Mouse (Mus musculus) adrenal gland, postnatal 10 days (tissue): ENCODE results near the gene Esp15. TPM values are rescaled to one million over a fixed set of nuclear protein-coding genes. Genes with fewer than 3 reads are reported as not detected.
"Not testable (repeated sequence)": the region's sequence is repeated elsewhere in the genome, so short reads cannot be mapped to it uniquely, and the experiment has no call there.

ENCODE experiments used
- DNase-seq: peaks from one replicate; pipeline ENCODE4 v3.0.0; 2021; ENCODE audit warnings: mixed read lengths
- long read RNA-seq, 2 experiments: library from polyadenylated mRNA; stranded (forward); transcript quantifications; one replicate each; pipeline ENCODE4 v2.0.0; 2021
- total RNA-seq, 2 experiments: library from RNA; stranded (reverse); gene quantifications; 2 replicates each; pipeline ENCODE4 v1.2.3; 2021

Esp15 gene
- total RNA-seq = not detected
- long read RNA-seq, experiment 1 = 0 reads
- long read RNA-seq, experiment 2 = 0 reads

DNA sequence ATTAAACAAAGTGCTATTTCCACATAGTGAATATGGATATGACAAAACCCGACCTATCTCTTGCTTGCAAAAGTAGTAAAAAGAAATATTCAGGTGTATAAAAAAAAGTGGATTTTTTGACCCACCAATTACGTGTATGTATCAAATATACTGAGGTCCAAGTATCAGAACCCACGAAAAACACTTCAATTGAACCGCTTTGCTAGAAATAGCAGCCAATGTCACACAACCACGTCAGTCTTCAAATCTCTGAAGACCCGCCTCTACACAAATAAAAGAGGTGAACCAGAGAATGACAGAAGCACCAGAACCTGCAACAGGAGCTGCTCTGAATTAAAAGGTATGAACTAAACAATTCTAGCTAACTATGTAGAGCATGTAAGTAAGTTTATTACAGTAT lies at the start of gene Esp15:
Gene Esp15 (plus strand): TSS at position 301 of the 400 bp plus-strand sequence.
- not testable (repeated sequence) for DNase-seq

DNA sequence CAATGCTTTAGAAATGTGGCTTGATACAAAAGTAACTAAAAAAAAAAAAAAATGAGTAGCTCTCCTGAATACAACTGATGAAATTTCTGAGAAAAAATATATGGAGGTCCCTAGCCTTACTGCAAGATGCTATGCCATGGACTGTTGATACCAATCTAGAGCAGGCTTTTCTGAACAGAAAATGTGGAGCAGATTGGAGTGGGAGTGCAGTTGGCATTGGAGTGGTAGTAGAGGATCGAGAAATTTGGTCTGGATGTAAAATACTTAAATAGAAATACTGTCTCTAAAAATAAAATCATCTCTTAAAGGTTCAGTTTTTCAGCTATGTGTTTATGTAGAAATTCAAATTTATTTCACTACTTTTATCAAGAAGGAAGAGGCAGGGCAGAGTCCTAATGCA lies 49.2 kb upstream of the Esp15 start:
- no peak for DNase-seq

Other genes starting within 250 kb of the Esp15 start
- not detected for gene Esp18, start 234.6 kb upstream of the Esp15 start, total RNA-seq
- not detected for gene Esp16, start 104.8 kb upstream of the Esp15 start, total RNA-seq